Mouse (Mus musculus): ENCODE data around the gene 2300003K06Rik. TPM values are rescaled to one million over a fixed set of nuclear protein-coding genes. Genes with fewer than 3 reads are reported as not detected.
"Not testable (repeated sequence)": the region's sequence is repeated elsewhere in the genome, so short reads cannot be mapped to it uniquely, and the experiment has no call there.

The 2300003K06Rik gene
- polyA plus RNA-seq, 1 experiment from 2014 or later: not detected

GRCm38 (mm10) chr11:99798832-99799231 is 39.0 kb downstream of the 2300003K06Rik start, which contains the start of gene Gm11569:
Gm11569 (minus strand) TSS chr11:99798932.
- not testable (repeated sequence) for H3K9me3 ChIP-seq; H3K27ac ChIP-seq; H3K4me3 ChIP-seq (replicated peaks); H3K4me1 ChIP-seq (replicated peaks); H3K4me2 ChIP-seq (replicated peaks); ATAC-seq; H3K27me3 ChIP-seq; H3K9ac ChIP-seq (replicated peaks); H3K36me3 ChIP-seq
- WGBS: no CpG with 5 or more reads among the region's 1 CpGs

GRCm38 (mm10) chr11:99793367-99793766 is 44.5 kb downstream of the 2300003K06Rik start, which contains the start of gene Gm11596:
Gm11596 (minus strand) TSS chr11:99793467.
- WGBS: 83% methylated on average over 2 of the region's 2 CpGs
- H3K36me3 ChIP-seq: no peaks in the 10 kb centered on the region
- no peaks in the 10 kb centered on the region for H3K4me1 ChIP-seq (replicated peaks)
- H3K9ac ChIP-seq (replicated peaks): no peak within 1 kb of the TSS
- no peaks in the 10 kb centered on the region for H3K27me3 ChIP-seq
- no peak within 1 kb of the TSS for H3K4me3 ChIP-seq (replicated peaks)
- no peak within 1 kb of the TSS for H3K4me2 ChIP-seq (replicated peaks)
- no peaks in the 10 kb centered on the region for H3K9me3 ChIP-seq
- no peak for ATAC-seq
- no peak within 1 kb of the TSS for H3K27ac ChIP-seq

Other genes starting within 250 kb of the 2300003K06Rik start
- gene Krtap1-3, start 246.7 kb downstream of the 2300003K06Rik start, polyA plus RNA-seq (2015; fragmentation: Nextera tagmentation; extraction: Ambion mirVana): not detected in 2 replicates
- not detected in 2 replicates for gene Krtap9-3, start 240.0 kb downstream of the 2300003K06Rik start, polyA plus RNA-seq (2015; fragmentation: Nextera tagmentation; extraction: Ambion mirVana)
- not detected in 2 replicates for gene Gm11938, start 234.8 kb downstream of the 2300003K06Rik start, polyA plus RNA-seq (2015; fragmentation: Nextera tagmentation; extraction: Ambion mirVana)
- gene Gm11937, start 227.9 kb downstream of the 2300003K06Rik start, polyA plus RNA-seq (2015; fragmentation: Nextera tagmentation; extraction: Ambion mirVana): not detected in 2 replicates
- not detected in 2 replicates for gene Krtap2-4, start 223.2 kb downstream of the 2300003K06Rik start, polyA plus RNA-seq (2015; fragmentation: Nextera tagmentation; extraction: Ambion mirVana)
- not detected in 2 replicates for gene Gm11562, start 217.6 kb downstream of the 2300003K06Rik start, polyA plus RNA-seq (2015; fragmentation: Nextera tagmentation; extraction: Ambion mirVana)
- gene Krtap4-1, start 209.8 kb downstream of the 2300003K06Rik start, polyA plus RNA-seq (2015; fragmentation: Nextera tagmentation; extraction: Ambion mirVana): not detected in 2 replicates
- gene Krtap4-2, start 203.0 kb downstream of the 2300003K06Rik start, polyA plus RNA-seq (2015; fragmentation: Nextera tagmentation; extraction: Ambion mirVana): not detected in 2 replicates
- not detected in 2 replicates for gene Krtap4-7, start 194.0 kb downstream of the 2300003K06Rik start, polyA plus RNA-seq (2015; fragmentation: Nextera tagmentation; extraction: Ambion mirVana)
- gene Gm11555, start 187.8 kb downstream of the 2300003K06Rik start, polyA plus RNA-seq (2015; fragmentation: Nextera tagmentation; extraction: Ambion mirVana): not detected in 2 replicates
- not detected in 2 replicates for gene Gm11563, start 179.1 kb downstream of the 2300003K06Rik start, polyA plus RNA-seq (2015; fragmentation: Nextera tagmentation; extraction: Ambion mirVana)
- gene Krtap4-6, start 172.1 kb downstream of the 2300003K06Rik start, polyA plus RNA-seq (2015; fragmentation: Nextera tagmentation; extraction: Ambion mirVana): not detected in 2 replicates
- gene Gm14190, start 147.3 kb downstream of the 2300003K06Rik start, polyA plus RNA-seq (2015; fragmentation: Nextera tagmentation; extraction: Ambion mirVana): not detected in 2 replicates
- not detected in 2 replicates for gene Gm14180, start 103.8 kb downstream of the 2300003K06Rik start, polyA plus RNA-seq (2015; fragmentation: Nextera tagmentation; extraction: Ambion mirVana)
- gene Gm11595, start 65.2 kb downstream of the 2300003K06Rik start, polyA plus RNA-seq (2015; fragmentation: Nextera tagmentation; extraction: Ambion mirVana): not detected in 2 replicates
- gene Krtap4-8, start 57.4 kb downstream of the 2300003K06Rik start, polyA plus RNA-seq (2015; fragmentation: Nextera tagmentation; extraction: Ambion mirVana): not detected in 2 replicates
- not detected in 2 replicates for gene Krtap4-9, start 52.9 kb downstream of the 2300003K06Rik start, polyA plus RNA-seq (2015; fragmentation: Nextera tagmentation; extraction: Ambion mirVana)
- gene Gm11596, start 44.6 kb downstream of the 2300003K06Rik start, polyA plus RNA-seq (2015; fragmentation: Nextera tagmentation; extraction: Ambion mirVana): not detected in 2 replicates
- gene Gm11569, start 39.1 kb downstream of the 2300003K06Rik start, polyA plus RNA-seq (2015; fragmentation: Nextera tagmentation; extraction: Ambion mirVana): not detected in 2 replicates
- not detected in 2 replicates for gene Gm11554, start 33.6 kb downstream of the 2300003K06Rik start, polyA plus RNA-seq (2015; fragmentation: Nextera tagmentation; extraction: Ambion mirVana)
- not detected in 2 replicates for gene Krtap4-13, start 28.2 kb downstream of the 2300003K06Rik start, polyA plus RNA-seq (2015; fragmentation: Nextera tagmentation; extraction: Ambion mirVana)
- gene Gm11564, start 22.4 kb downstream of the 2300003K06Rik start, polyA plus RNA-seq (2015; fragmentation: Nextera tagmentation; extraction: Ambion mirVana): not detected in 2 replicates
- not detected in 2 replicates for gene Krtap4-16, start 13.5 kb upstream of the 2300003K06Rik start, polyA plus RNA-seq (2015; fragmentation: Nextera tagmentation; extraction: Ambion mirVana)
- not detected in 2 replicates for gene Gm11568, start 19.9 kb upstream of the 2300003K06Rik start, polyA plus RNA-seq (2015; fragmentation: Nextera tagmentation; extraction: Ambion mirVana)
- not detected in 2 replicates for gene Gm11559, start 26.4 kb upstream of the 2300003K06Rik start, polyA plus RNA-seq (2015; fragmentation: Nextera tagmentation; extraction: Ambion mirVana)
- not detected in 2 replicates for gene Krtap9-1, start 35.3 kb upstream of the 2300003K06Rik start, polyA plus RNA-seq (2015; fragmentation: Nextera tagmentation; extraction: Ambion mirVana)
- not detected in 2 replicates for gene Gm11567, start 41.1 kb upstream of the 2300003K06Rik start, polyA plus RNA-seq (2015; fragmentation: Nextera tagmentation; extraction: Ambion mirVana)
- not detected in 2 replicates for gene Krtap31-1, start 69.9 kb upstream of the 2300003K06Rik start, polyA plus RNA-seq (2015; fragmentation: Nextera tagmentation; extraction: Ambion mirVana)
- not detected in 2 replicates for gene Gm11565, start 76.7 kb upstream of the 2300003K06Rik start, polyA plus RNA-seq (2015; fragmentation: Nextera tagmentation; extraction: Ambion mirVana)
- gene Krtap31-2, start 98.2 kb upstream of the 2300003K06Rik start, polyA plus RNA-seq (2015; fragmentation: Nextera tagmentation; extraction: Ambion mirVana): not detected in 2 replicates
- gene Krtap9-5, start 110.4 kb upstream of the 2300003K06Rik start, polyA plus RNA-seq (2015; fragmentation: Nextera tagmentation; extraction: Ambion mirVana): not detected in 2 replicates
- not detected in 2 replicates for gene Krtap29-1, start 141.0 kb upstream of the 2300003K06Rik start, polyA plus RNA-seq (2015; fragmentation: Nextera tagmentation; extraction: Ambion mirVana)
- gene Krtap16-1, start 148.5 kb upstream of the 2300003K06Rik start, polyA plus RNA-seq (2015; fragmentation: Nextera tagmentation; extraction: Ambion mirVana): not detected in 2 replicates
- gene Krtap17-1, start 155.9 kb upstream of the 2300003K06Rik start, polyA plus RNA-seq (2015; fragmentation: Nextera tagmentation; extraction: Ambion mirVana): 0.28 and 0.37 TPM in 2 replicates
- gene Krt33a, start 178.1 kb upstream of the 2300003K06Rik start, polyA plus RNA-seq (2015; fragmentation: Nextera tagmentation; extraction: Ambion mirVana): not detected in 2 replicates
- gene Krt33b, start 191.8 kb upstream of the 2300003K06Rik start, polyA plus RNA-seq (2015; fragmentation: Nextera tagmentation; extraction: Ambion mirVana): not detected in 2 replicates
- gene Krt34, start 203.5 kb upstream of the 2300003K06Rik start, polyA plus RNA-seq (2015; fragmentation: Nextera tagmentation; extraction: Ambion mirVana): not detected in 2 replicates
- gene Krt31, start 212.5 kb upstream of the 2300003K06Rik start, polyA plus RNA-seq (2015; fragmentation: Nextera tagmentation; extraction: Ambion mirVana): not detected in 2 replicates